Mouse (Mus musculus) erythroblast, embryonic 14.5 days (primary cell): ENCODE results near the gene Pgm5. TPM values are rescaled to one million over a fixed set of nuclear protein-coding genes. Genes with fewer than 3 reads are reported as not detected.

Experiments used
- H3K27me3 ChIP-seq: 2 replicates; pipeline ENCODE4 v1.6.1; 2012; ENCODE audit warnings: inconsistent platforms; ENCODE audit not compliant: control insufficient read depth
- H3K36me3 ChIP-seq: 2 replicates; pipeline ENCODE4 v1.6.1; 2012; ENCODE audit warnings: mild to moderate bottlenecking, inconsistent platforms; ENCODE audit not compliant: control insufficient read depth
- H3K4me1 ChIP-seq: 2 replicates; pipeline ENCODE4 v1.6.1; 2012; ENCODE audit warnings: inconsistent platforms; ENCODE audit not compliant: control insufficient read depth
- H3K4me3 ChIP-seq: replicated peaks from 2 replicates; pipeline ENCODE3; 2012; ENCODE audit warnings: moderate library complexity, mild to moderate bottlenecking, inconsistent platforms
- H3K9me3 ChIP-seq: 2 replicates; pipeline ENCODE4 v1.6.1; 2012; ENCODE audit warnings: low read length, inconsistent platforms, mixed read lengths; ENCODE audit not compliant: control insufficient read depth
- GATA1 ChIP-seq: IDR thresholded peaks from 2 replicates; pipeline ENCODE4 v1.6.1; 2012; ENCODE audit warnings: low read length, inconsistent platforms, mixed read lengths
- TAL1 ChIP-seq: IDR thresholded peaks from 3 replicates; pipeline ENCODE4 v1.6.1; 2012; ENCODE audit warnings: low read length, inconsistent platforms, mixed read lengths
- polyA plus RNA-seq: library from polyadenylated mRNA; stranded (reverse); fragments of >175 nt; gene quantifications from 2 replicates; pipeline ENCODE4 v1.2.3, GENCODE M21; 2012

Pgm5 gene
- polyA plus RNA-seq, 1 experiment: not detected

GRCm38 (mm10) chr19:24873873-24874272 is 12.2 kb upstream of the Pgm5 start:
- H3K4me3 ChIP-seq: no peak overlapping the region
- no peaks in the 10 kb centered on the region for H3K36me3 ChIP-seq
- no peaks in the 10 kb centered on the region for H3K9me3 ChIP-seq
- TF ChIP-seq TAL1 (no peak), GATA1 (no peak)
- 0 out of 2 replicates have a peak, but pooled peaks cover 2% of the 10 kb centered on the region for H3K27me3 ChIP-seq
- no peaks in the 10 kb centered on the region for H3K4me1 ChIP-seq

GRCm38 (mm10) chr19:24871037-24871635 is 9.5 kb upstream of the Pgm5 start:
- no peaks in the 10 kb centered on the region for H3K9me3 ChIP-seq
- no peak overlapping the region for H3K4me3 ChIP-seq
- H3K4me1 ChIP-seq: no peaks in the 10 kb centered on the region
- TF ChIP-seq GATA1 (no peak), TAL1 (no peak)
- H3K36me3 ChIP-seq: no peaks in the 10 kb centered on the region
- 0 out of 2 replicates have a peak, but pooled peaks cover 2% of the 10 kb centered on the region for H3K27me3 ChIP-seq

- peaks cover 28% of the 10 kb centered on the region for H3K27me3 ChIP-seq
- TF ChIP-seq GATA1 (no peak), TAL1 (no peak)
- H3K36me3 ChIP-seq: no peaks in the 10 kb centered on the region
Measured at GRCm38 (mm10) chr19:24865436-24865835, 3.8 kb upstream of the Pgm5 start.

GRCm38 (mm10) chr19:24861276-24861611 is 411 bp downstream of the Pgm5 start:
- H3K9me3 ChIP-seq: no peaks in the 10 kb centered on the region
- TF ChIP-seq TAL1 (no peak), GATA1 (no peak)
- no peaks in the 10 kb centered on the region for H3K4me1 ChIP-seq
- H3K4me3 ChIP-seq: no peak overlapping the region
- H3K27me3 ChIP-seq: peaks cover 33% of the 10 kb centered on the region
- no peaks in the 10 kb centered on the region for H3K36me3 ChIP-seq

More at GRCm38 (mm10) chr19:24865436-24865835, 3.8 kb upstream of the Pgm5 start:
- H3K4me3 ChIP-seq: no peak overlapping the region
- H3K9me3 ChIP-seq: no peaks in the 10 kb centered on the region
- no peaks in the 10 kb centered on the region for H3K4me1 ChIP-seq

DNA sequence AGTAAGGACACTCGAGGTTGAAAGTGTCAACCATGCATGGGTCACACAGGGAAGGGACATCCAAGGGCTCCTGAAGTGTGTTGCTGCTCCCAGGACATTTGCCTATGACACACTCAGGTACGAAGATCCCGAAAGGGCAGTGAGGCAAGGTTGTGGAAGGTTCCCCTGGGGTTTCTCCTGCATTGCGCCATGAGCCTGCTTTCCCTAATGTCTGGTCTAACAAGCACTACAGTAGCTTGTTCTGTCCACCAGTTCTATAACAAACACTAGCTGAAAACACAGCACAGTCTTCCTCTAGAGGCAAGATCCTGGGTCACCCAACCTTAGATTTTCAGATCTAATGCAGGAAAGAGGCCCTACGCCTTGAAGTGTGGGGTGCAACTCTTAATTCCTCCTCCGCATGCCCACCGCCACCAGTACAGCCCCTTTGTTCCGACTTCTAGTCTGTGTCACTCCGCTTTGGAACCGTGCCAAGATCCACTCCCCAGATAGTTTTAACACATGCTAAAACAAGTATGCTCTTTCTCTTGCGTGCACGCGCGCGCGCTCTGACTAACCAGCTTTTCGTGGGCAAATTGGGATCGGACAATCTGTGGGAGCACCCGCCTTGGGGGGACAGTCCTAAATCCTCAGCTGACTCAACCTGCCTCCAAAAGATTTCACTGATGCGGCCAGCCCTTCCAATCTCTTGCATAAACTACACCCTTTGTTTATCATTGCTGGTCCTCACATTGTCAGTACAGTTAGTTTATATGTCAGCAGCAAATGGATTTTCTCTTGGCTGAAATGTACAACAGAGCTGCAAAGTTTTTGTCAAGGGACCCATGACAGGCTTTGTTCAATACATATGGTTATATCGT is 10.0 kb downstream of the Pgm5 start:
- no peak overlapping the region for H3K4me3 ChIP-seq
- H3K4me1 ChIP-seq: no peaks in the 10 kb centered on the region
- no peaks in the 10 kb centered on the region for H3K36me3 ChIP-seq
- TF ChIP-seq GATA1 (no peak), TAL1 (no peak)
- H3K9me3 ChIP-seq: no peaks in the 10 kb centered on the region
- H3K27me3 ChIP-seq: no peaks in the 10 kb centered on the region

GRCm38 (mm10) chr19:24848844-24849243 is 12.8 kb downstream of the Pgm5 start:
- Histone ChIP-seq H3K4me1 (no peaks in the 10 kb centered on the region), H3K36me3 (no peaks in the 10 kb centered on the region), H3K9me3 (no peaks in the 10 kb centered on the region), H3K27me3 (no peaks in the 10 kb centered on the region), H3K4me3 (no peak overlapping the region)
- TF ChIP-seq GATA1 (no peak), TAL1 (no peak)

GRCm38 (mm10) chr19:24848345-24848744 is 13.3 kb downstream of the Pgm5 start:
- Histone ChIP-seq H3K4me1 (no peaks in the 10 kb centered on the region), H3K27me3 (no peaks in the 10 kb centered on the region), H3K9me3 (no peaks in the 10 kb centered on the region), H3K4me3 (no peak overlapping the region), H3K36me3 (no peaks in the 10 kb centered on the region)
- TF ChIP-seq GATA1 (no peak), TAL1 (no peak)

- no peak overlapping the region for H3K4me3 ChIP-seq
- H3K36me3 ChIP-seq: no peaks in the 10 kb centered on the region
- no peaks in the 10 kb centered on the region for H3K9me3 ChIP-seq
- H3K4me1 ChIP-seq: no peaks in the 10 kb centered on the region
- H3K27me3 ChIP-seq: no peaks in the 10 kb centered on the region
- no peak for TF ChIP-seq TAL1
- TF ChIP-seq GATA1: no peak
Measured at GRCm38 (mm10) chr19:24845007-24845546, 16.6 kb downstream of the Pgm5 start.

GRCm38 (mm10) chr19:24842080-24842479 is 19.6 kb downstream of the Pgm5 start:
- TF ChIP-seq GATA1 (no peak), TAL1 (no peak)
- H3K9me3 ChIP-seq: no peaks in the 10 kb centered on the region
- no peaks in the 10 kb centered on the region for H3K36me3 ChIP-seq
- H3K4me3 ChIP-seq: no peak overlapping the region
- no peaks in the 10 kb centered on the region for H3K4me1 ChIP-seq
- H3K27me3 ChIP-seq: no peaks in the 10 kb centered on the region
